In the genomic region with DNA sequence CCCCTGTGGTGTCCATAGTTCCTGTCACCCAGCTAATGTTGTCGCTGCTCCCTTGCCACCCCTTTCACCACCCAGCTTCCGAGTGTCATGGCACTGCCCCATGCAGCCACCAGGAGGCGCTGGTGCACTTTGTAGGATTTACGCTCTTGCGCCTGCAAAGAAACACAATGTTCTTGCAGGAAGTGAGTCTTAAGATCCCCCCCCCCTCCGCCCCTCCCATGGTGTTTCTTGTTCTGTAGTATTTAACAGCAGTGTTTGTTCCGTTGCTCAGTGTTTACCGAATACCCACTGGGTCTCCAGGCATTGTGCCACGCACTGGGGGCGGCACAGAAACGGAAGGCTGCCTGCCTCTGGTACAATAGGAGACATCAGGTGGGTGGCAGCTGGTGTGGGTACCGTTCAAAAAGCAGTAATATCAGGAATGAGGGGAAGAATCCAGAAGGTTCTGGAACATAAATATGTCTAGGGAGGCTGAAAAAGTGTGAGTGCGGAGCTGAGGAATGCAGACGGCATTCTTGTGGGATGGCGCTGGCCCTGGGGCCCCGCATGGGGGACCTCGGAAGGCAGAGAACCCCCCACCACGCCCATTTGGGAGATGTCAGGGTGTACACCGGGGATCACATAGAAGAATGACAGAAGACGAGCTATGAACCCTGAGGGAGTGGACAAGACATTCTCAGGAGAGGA, we compare ENCODE assay signal across 8 mouse cellular contexts. TPM values are rescaled to one million over a fixed set of nuclear protein-coding genes. Genes with fewer than 3 reads are reported as not detected.
DNase-seq lines count a peak whose midpoint lies in the region; ATAC-seq and TF ChIP-seq lines count a peak whose summit lies in the region.

No protein-coding gene starts in this region.

- peak overlapping the region; percentile 34 for H3K4me2 ChIP-seq in hindbrain, embryonic 14.5 days (replicated peaks)

- in situ Hi-C loops in Patski (cut with MboI; ENCODE audit: low pct_unique_long_range_greater_than_20kb): no loop called here

- H3K4me3 ChIP-seq in hindbrain, embryonic 14.5 days (replicated peaks; ENCODE audit: low read length): no peak overlapping the region

- peak; percentile 26 for ATAC-seq in Patski
- 0 out of 2 replicates have a peak, but pooled peaks have one; percentile 39 for ATAC-seq in hindbrain, embryonic 14.5 days (ENCODE audit: low FRiP score)

- H3K9me3 ChIP-seq in hindbrain, embryonic 14.5 days (ENCODE audit: control insufficient read depth, low read length): no peaks in the 10 kb centered on the region

- POLR2A ChIA-PET in Patski (lab: Charles Lee): interaction anchor here (0.7 to 1.3 kb wide), 5 partner anchors 14 to 369 kb away, joined by 3 to 5 read pairs (median 3); no protein-coding TSS in a partner anchor

- 27% methylated on average over 20 of the region's 20 CpGs for WGBS in hindbrain, embryonic 14.5 days

- H3K27me3 ChIP-seq in Patski: no peaks in the 10 kb centered on the region
- no peaks in the 10 kb centered on the region for H3K27me3 ChIP-seq in hindbrain, embryonic 14.5 days (ENCODE audit: control insufficient read depth, insufficient read depth, low read length)

- H3K27ac ChIP-seq in hindbrain, embryonic 14.5 days: 0 out of 2 replicates have a peak overlapping the region, but pooled peaks have one; percentile 7

- peak; percentile 58 for DNase-seq in Patski (ENCODE audit: low read depth, low spot score)
- DNase-seq in cerebellum, postnatal 14 days: peak; percentile 92 to 94
- DNase-seq in frontal cortex, postnatal 25 days (ENCODE audit: low spot score in 2 of 2): peak; percentile 81 to 82
- peak; percentile 92 for DNase-seq in hindbrain, embryonic 14.5 days (ENCODE audit: low spot score)
- DNase-seq in layer of hippocampus, postnatal 25 days (ENCODE audit: extremely low spot score in 1 of 2, low spot score in 1 of 2): peak; percentile 77 to 90
- peak; percentile 89 for DNase-seq in lung, postnatal 25 days (ENCODE audit: low spot score)
- DNase-seq in retina, embryonic 14.5 days (ENCODE audit: low spot score): peak; percentile 87
- peak; percentile 85 to 86 for DNase-seq in thymus, postnatal 36 days

- H3K9ac ChIP-seq in hindbrain, embryonic 14.5 days: 0 out of 2 replicates have a peak overlapping the region, but pooled peaks have one; percentile 35

- H3K4me1 ChIP-seq in hindbrain, embryonic 14.5 days (replicated peaks; ENCODE audit: control insufficient read depth, insufficient read depth, low read length): no peaks in the 10 kb centered on the region; the same call in 1 of the 2 replicates

- no peaks in the 10 kb centered on the region for H3K36me3 ChIP-seq in hindbrain, embryonic 14.5 days (replicated peaks; ENCODE audit: control insufficient read depth, insufficient read depth)

- TF ChIP-seq CTCF in Patski (IDR thresholded peaks at IDR 0.05): peak; percentile 99

- CTCF ChIA-PET in Patski (lab: Charles Lee): interaction anchor here (0.6 to 4.0 kb wide), 16 partner anchors 13 to 467 kb away, joined by 3 to 69 read pairs (median 3); no protein-coding TSS in a partner anchor

RNA-seq across cellular contexts. Expression of a gene that starts 37.6 kb away (rescaled TPM):
- 121 TPM for polyA plus RNA-seq in Patski (2021)
- polyA plus RNA-seq in hindbrain, embryonic 14.5 days (2014; fragmentation: Nextera tagmentation; extraction: Ambion mirVana): 76.3 and 76.8 TPM in 2 replicates
- total RNA-seq in layer of hippocampus, postnatal 25 days (2021): 10 to 100 TPM; 60.8 to 68.3 TPM

RNA-seq across cellular contexts. Expression of a gene that starts 37.9 kb away (rescaled TPM):
- polyA plus RNA-seq in Patski (2021): 26.5 TPM
- 39.4 and 45.2 TPM in 2 replicates for polyA plus RNA-seq in hindbrain, embryonic 14.5 days (2014; fragmentation: Nextera tagmentation; extraction: Ambion mirVana)
- total RNA-seq in layer of hippocampus, postnatal 25 days (2021): 10 to 100 TPM; 70.7 to 76.3 TPM
